Mouse (Mus musculus) limb, embryonic 13.5 days (tissue): ENCODE measurements around the gene Pard6a. TPM values are rescaled to one million over a fixed set of nuclear protein-coding genes. Genes with fewer than 3 reads are reported as not detected.

Experiments used
- ATAC-seq: fragments of 200-750 bp; cut with Nextera tagmentation; 2 replicates; pipeline ENCODE4 v1.8.0; 2017; ENCODE audit warnings: low read depth, moderate number of reproducible peaks, moderate TSS enrichment; ENCODE audit not compliant: low FRiP score
- H3K27ac ChIP-seq: fragments of 300-500 bp; sonication (generic); 2 replicates; pipeline ENCODE4 v1.5.1; 2015; ENCODE audit warnings: inconsistent platforms, mild to moderate bottlenecking, moderate library complexity
- H3K27me3 ChIP-seq: fragments of 300-500 bp; sonication (generic); 2 replicates; pipeline ENCODE4 v1.6.1; 2015; ENCODE audit warnings: mild to moderate bottlenecking, inconsistent platforms
- H3K36me3 ChIP-seq: fragments of 300-500 bp; sonication (generic); 2 replicates; pipeline ENCODE4 v1.6.1; 2015; ENCODE audit warnings: inconsistent platforms, mild to moderate bottlenecking, moderate library complexity
- H3K4me1 ChIP-seq: fragments of 300-500 bp; sonication (generic); 2 replicates; pipeline ENCODE4 v1.6.1; 2015; ENCODE audit warnings: inconsistent platforms
- H3K4me2 ChIP-seq: fragments of 300-500 bp; sonication (generic); replicated peaks from 2 replicates; pipeline ENCODE4 v1.6.1; 2015; ENCODE audit warnings: inconsistent platforms, mild to moderate bottlenecking, moderate library complexity
- H3K4me3 ChIP-seq: fragments of 300-500 bp; sonication (generic); 2 replicates; pipeline ENCODE4 v1.5.1; 2015; ENCODE audit warnings: moderate library complexity, mild to moderate bottlenecking, inconsistent platforms
- H3K9ac ChIP-seq: fragments of 300-500 bp; sonication (generic); 2 replicates; pipeline ENCODE4 v1.6.1; 2015; ENCODE audit warnings: mild to moderate bottlenecking, inconsistent platforms
- H3K9me3 ChIP-seq: fragments of 300-500 bp; sonication (generic); 2 replicates; pipeline ENCODE4 v1.6.1; 2016; ENCODE audit warnings: inconsistent platforms
- WGBS: fragments of 180-500 bp; shearing (Covaris S2); methylation state at CpG from one replicate; pipeline ENCODE4 v1.1.7; 2015; 5-methylcytosine and 5-hydroxymethylcytosine counted together
- polyA plus RNA-seq: library from polyadenylated mRNA; unstranded; fragments of >200 nt; fragmentation: Nextera tagmentation; extraction: Ambion mirVana; gene quantifications from 2 replicates; pipeline ENCODE4 v1.2.1, GENCODE M21; 2015

The Pard6a gene
- polyA plus RNA-seq, 1 experiment from 2014 or later: 17.7 TPM

GRCm38 (mm10) chr8:105690978-105691377 lies 10.0 kb upstream of the Pard6a start:
- H3K9me3 ChIP-seq: peaks cover 6% of the 10 kb centered on the region; the same call in 1 of the 2 replicates
- no peak overlapping the region for H3K4me2 ChIP-seq
- H3K9ac ChIP-seq: no peak overlapping the region
- H3K27ac ChIP-seq: no peak overlapping the region
- ATAC-seq: no peak
- H3K4me1 ChIP-seq: peaks cover 15% of the 10 kb centered on the region
- 78% methylated on average over 14 of the region's 14 CpGs for WGBS
- H3K4me3 ChIP-seq: no peak overlapping the region
- peaks cover 3% of the 10 kb centered on the region; the same call in 1 of the 2 replicates for H3K36me3 ChIP-seq
- peaks cover 29% of the 10 kb centered on the region for H3K27me3 ChIP-seq

GRCm38 (mm10) chr8:105692449-105693182 lies 8.3 kb upstream of the Pard6a start:
- Histone ChIP-seq H3K27ac (no peak overlapping the region), H3K4me3 (no peak overlapping the region), H3K9ac (no peak overlapping the region), H3K36me3 (peaks cover 14% of the 10 kb centered on the region), H3K27me3 (peaks cover 33% of the 10 kb centered on the region), H3K9me3 (peaks cover 6% of the 10 kb centered on the region; the same call in 1 of the 2 replicates), H3K4me1 (peaks cover 8% of the 10 kb centered on the region), H3K4me2 (no peak overlapping the region)
- WGBS: 89% methylated on average over 11 of the region's 11 CpGs
- ATAC-seq: no peak

- Histone ChIP-seq H3K4me2 (peak overlapping the region; percentile 97), H3K27ac (no peak overlapping the region), H3K9me3 (peaks cover 6% of the 10 kb centered on the region; the same call in 1 of the 2 replicates), H3K4me1 (peaks cover 8% of the 10 kb centered on the region), H3K9ac (peak overlapping the region; percentile 57), H3K27me3 (peaks cover 33% of the 10 kb centered on the region), H3K36me3 (peaks cover 25% of the 10 kb centered on the region), H3K4me3 (peak overlapping the region; percentile 48)
- ATAC-seq: peak; percentile 56
- 5% methylated on average over 30 of the region's 30 CpGs for WGBS
Measured at GRCm38 (mm10) chr8:105693648-105694047, 7.3 kb upstream of the Pard6a start.

- Histone ChIP-seq H3K27ac (no peak overlapping the region), H3K36me3 (peaks cover 30% of the 10 kb centered on the region), H3K9me3 (peaks cover 6% of the 10 kb centered on the region; the same call in 1 of the 2 replicates), H3K4me2 (peak overlapping the region; percentile 97), H3K4me1 (peaks cover 8% of the 10 kb centered on the region), H3K4me3 (peak overlapping the region; percentile 48), H3K9ac (peak overlapping the region; percentile 57), H3K27me3 (peaks cover 33% of the 10 kb centered on the region)
- ATAC-seq: peak; percentile 29
- WGBS: 8% methylated on average over 40 of the region's 40 CpGs
Measured at GRCm38 (mm10) chr8:105694051-105694799, 6.7 kb upstream of the Pard6a start.

- H3K36me3 ChIP-seq: peaks cover 33% of the 10 kb centered on the region
- H3K4me2 ChIP-seq: no peak overlapping the region
- H3K27me3 ChIP-seq: peaks cover 26% of the 10 kb centered on the region
- H3K4me3 ChIP-seq: no peak overlapping the region
- peaks cover 16% of the 10 kb centered on the region for H3K4me1 ChIP-seq
- H3K9ac ChIP-seq: no peak overlapping the region
- WGBS: 82% methylated on average over 30 of the region's 30 CpGs
- no peak for ATAC-seq
- peaks cover 6% of the 10 kb centered on the region; the same call in 1 of the 2 replicates for H3K9me3 ChIP-seq
- H3K27ac ChIP-seq: no peak overlapping the region
Measured at GRCm38 (mm10) chr8:105695080-105695780, 5.7 kb upstream of the Pard6a start.

GRCm38 (mm10) chr8:105697196-105697780 lies 3.7 kb upstream of the Pard6a start:
- Histone ChIP-seq H3K27ac (no peak overlapping the region), H3K4me3 (no peak overlapping the region), H3K4me2 (no peak overlapping the region), H3K36me3 (peaks cover 33% of the 10 kb centered on the region), H3K9ac (no peak overlapping the region), H3K4me1 (peaks cover 25% of the 10 kb centered on the region), H3K9me3 (peaks cover 6% of the 10 kb centered on the region; the same call in 1 of the 2 replicates), H3K27me3 (peaks cover 26% of the 10 kb centered on the region)
- ATAC-seq: no peak
- 94% methylated on average over 17 of the region's 17 CpGs for WGBS

- Histone ChIP-seq H3K27ac (no peak overlapping the region), H3K4me3 (no peak overlapping the region), H3K4me2 (no peak overlapping the region), H3K9ac (no peak overlapping the region), H3K9me3 (no peaks in the 10 kb centered on the region), H3K27me3 (peaks cover 22% of the 10 kb centered on the region), H3K4me1 (peaks cover 25% of the 10 kb centered on the region), H3K36me3 (peaks cover 43% of the 10 kb centered on the region)
- no peak for ATAC-seq
- 87% methylated on average over 5 of the region's 5 CpGs for WGBS
Measured at GRCm38 (mm10) chr8:105698734-105699133, 2.2 kb upstream of the Pard6a start.

- ATAC-seq: no peak
- Histone ChIP-seq H3K27me3 (peaks cover 14% of the 10 kb centered on the region), H3K36me3 (peaks cover 51% of the 10 kb centered on the region), H3K9ac (peak overlapping the region; percentile 71), H3K4me2 (peak overlapping the region; percentile 87), H3K9me3 (no peaks in the 10 kb centered on the region), H3K27ac (no peak overlapping the region), H3K4me1 (peaks cover 18% of the 10 kb centered on the region), H3K4me3 (peak overlapping the region; percentile 71)
- WGBS: 91% methylated on average over 11 of the region's 11 CpGs
Measured at GRCm38 (mm10) chr8:105699488-105700215, 1.3 kb upstream of the Pard6a start.

- Histone ChIP-seq H3K27me3 (peaks cover 5% of the 10 kb centered on the region), H3K9me3 (no peaks in the 10 kb centered on the region), H3K4me3 (peak overlapping the region; percentile 71), H3K9ac (peak overlapping the region; percentile 71), H3K4me1 (peaks cover 18% of the 10 kb centered on the region), H3K36me3 (peaks cover 51% of the 10 kb centered on the region), H3K4me2 (peak overlapping the region; percentile 87), H3K27ac (peak overlapping the region; percentile 91)
- peak; percentile 54 for ATAC-seq
- 0% methylated on average over 21 of the region's 21 CpGs for WGBS
Measured at GRCm38 (mm10) chr8:105700566-105700965, 382 bp upstream of the Pard6a start.

GRCm38 (mm10) chr8:105702001-105702401 lies 1.1 kb downstream of the Pard6a start:
- no peak for ATAC-seq

More at GRCm38 (mm10) chr8:105702001-105702401, 1.1 kb downstream of the Pard6a start:
- 45% methylated on average over 18 of the region's 18 CpGs for WGBS
- Histone ChIP-seq H3K27me3 (no peaks in the 10 kb centered on the region), H3K27ac (no peak overlapping the region), H3K9ac (peak overlapping the region; percentile 71), H3K9me3 (no peaks in the 10 kb centered on the region), H3K36me3 (peaks cover 47% of the 10 kb centered on the region), H3K4me1 (peaks cover 27% of the 10 kb centered on the region), H3K4me3 (peak overlapping the region; percentile 71), H3K4me2 (peak overlapping the region; percentile 87)
